Mouse (Mus musculus) lung, postnatal 14 days (tissue): Measurements from ENCODE around the gene Fam149b.

Source experiments
- DNase-seq: peaks from one replicate; pipeline ENCODE4 v3.0.0; 2021

Fam149b gene

DNA sequence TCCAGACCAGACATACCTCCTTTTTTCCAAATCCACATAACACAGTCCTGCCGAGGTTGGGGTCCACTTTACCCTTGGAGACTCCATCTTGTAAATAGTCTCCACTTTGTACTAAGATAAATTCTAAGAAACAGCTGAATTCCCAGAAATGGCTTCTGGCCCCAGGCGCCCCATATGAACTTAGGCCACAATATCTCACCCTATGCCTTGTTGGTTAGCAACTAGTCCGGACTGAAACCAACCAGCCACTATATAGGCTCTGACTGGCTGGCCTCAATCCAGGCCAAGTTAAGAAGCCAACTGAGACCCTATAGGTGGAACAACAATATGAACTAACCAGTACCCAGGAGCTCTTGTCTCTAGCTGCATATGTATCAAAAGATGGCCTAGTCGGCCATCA lies 44.4 kb downstream of the Fam149b start:
- no peak for DNase-seq

DNA sequence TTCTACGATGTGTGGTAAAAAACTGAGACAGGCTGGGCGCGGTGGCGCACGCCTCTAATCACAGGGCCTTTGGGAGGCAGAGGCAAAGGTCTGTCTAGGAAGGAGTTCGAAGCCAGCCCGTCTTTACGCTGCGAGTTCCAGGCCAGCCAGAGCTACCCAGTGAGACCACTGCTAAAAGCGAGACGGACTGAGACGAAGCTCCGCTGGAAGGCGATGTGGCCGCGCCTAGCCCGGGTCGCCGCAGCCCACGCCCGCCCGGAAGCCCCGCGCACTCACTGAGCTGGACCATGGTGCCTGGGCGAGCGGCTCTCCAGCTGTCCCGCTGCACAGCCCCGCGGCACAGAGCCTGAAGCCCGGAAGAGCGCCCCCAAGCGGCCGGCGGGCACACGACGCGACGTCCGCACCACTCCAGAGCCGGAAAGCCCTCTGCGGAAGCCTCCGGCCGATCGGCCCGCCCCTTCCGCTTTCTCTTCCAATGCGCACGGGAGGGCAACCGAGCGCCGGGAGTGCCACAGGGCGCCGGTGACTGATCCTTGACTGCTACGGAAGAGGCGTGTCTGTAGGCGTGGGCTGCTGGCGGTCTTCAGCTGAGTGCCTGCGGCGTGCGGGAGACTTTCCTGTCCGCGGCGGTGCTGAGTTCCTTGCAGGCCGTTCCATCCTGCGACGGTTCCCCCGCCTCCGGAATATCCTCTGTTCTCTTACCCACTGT lies 45.4 kb downstream of the Fam149b start, which contains the start of gene Mrps16:
Mrps16 (minus strand) TSS at position 430 of the 709 bp plus-strand sequence.
- DNase-seq, result peak; percentile 94

DNA sequence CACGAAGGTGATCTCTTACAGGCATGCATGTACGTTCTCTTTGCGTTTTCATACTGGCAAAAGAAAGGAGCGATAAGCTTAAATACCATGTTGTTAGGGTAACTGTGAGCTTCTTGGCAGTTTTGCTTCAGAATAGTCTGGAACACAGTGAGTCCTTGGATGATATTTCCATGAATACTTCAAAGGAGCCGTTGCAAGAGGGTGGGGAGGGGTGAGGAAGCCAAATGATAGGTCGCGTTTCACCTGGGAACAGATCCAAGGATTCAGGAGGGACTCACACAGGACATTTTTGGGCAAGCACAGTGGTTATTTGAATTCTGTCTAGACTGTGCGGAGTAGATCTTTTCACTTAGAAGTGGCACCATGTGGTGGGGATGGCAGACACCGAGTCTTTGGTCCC lies 49.3 kb downstream of the Fam149b start:
- no peak for DNase-seq

DNA sequence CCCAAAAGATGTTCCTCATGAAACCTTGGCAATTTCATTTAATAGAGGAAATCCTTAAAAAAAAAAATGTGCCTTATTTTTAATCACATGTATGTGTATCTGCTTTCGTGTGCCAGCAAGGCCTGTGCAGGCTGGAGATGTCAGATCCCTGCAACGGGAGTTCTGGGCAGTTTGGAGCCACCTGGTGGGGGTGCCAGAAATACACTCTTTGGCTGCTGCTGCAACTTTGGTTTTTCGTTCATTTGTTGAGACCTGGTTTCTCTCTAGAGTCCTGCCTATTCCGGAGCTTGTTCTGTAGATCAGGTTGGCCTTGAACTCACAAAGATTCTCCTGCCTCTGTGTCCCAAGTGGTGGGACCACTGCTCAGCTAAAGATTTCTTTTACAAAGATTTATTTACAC lies 50.9 kb downstream of the Fam149b start:
- peak; percentile 37 for DNase-seq

DNA sequence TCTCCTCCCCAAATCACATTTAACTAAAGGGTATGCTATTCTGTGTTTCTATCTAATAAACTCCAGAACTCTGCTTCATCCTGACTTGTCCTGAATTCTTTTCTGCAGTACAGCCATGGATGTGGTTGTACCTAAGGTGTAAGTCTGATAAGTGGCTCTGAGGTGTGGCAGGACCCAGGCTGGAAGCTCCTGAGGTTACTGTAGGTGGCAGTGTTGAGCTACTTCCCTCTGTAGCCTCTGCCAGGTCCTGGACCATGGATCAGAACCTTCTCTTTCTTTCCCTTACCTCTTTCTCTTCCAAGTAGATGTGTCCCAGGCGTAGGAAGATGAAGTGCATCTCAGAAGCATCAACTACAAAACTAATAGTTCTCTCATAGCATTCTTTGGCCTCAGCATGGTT lies 52.1 kb downstream of the Fam149b start:
- DNase-seq, result peak; percentile 46

DNA sequence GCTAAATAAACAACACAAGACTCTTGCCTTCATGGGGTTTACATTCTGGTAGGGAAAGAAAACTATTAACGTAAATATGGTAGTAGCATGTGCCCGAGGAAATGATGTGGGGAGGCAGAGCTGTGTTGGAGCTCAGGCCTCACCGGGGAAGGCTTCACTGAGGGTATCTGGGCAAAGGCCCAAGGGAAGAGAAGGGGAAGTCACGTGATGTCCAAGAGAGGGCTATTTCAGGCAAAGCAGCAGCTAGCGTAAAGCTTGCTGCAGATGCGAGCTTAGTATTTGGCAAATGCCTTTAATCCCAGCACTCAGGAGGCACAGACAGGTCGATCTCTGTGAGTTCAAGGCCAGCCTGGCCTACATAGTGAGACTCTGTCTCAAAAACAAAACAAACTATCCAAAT lies 74.3 kb downstream of the Fam149b start:
- peak; percentile 6 for DNase-seq

DNA sequence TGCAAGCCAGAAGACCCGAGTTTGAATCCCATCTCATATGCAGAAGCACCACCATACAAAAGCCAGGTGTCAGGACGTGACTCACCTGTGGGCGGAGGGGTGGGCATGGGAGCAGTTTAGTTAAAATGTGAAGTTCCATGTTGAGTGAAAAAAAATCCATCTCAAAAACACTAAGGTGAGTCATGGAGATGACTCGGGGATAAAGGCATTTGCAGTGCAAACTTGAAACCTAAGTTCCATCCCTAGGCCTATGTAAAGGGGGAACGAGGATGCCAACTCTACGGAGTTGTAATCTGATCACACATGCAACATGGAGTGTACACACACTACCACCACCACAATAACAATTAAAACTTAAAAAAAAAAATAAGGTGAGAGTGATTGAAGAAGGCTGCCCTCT lies 75.1 kb downstream of the Fam149b start:
- DNase-seq, result no peak

DNA sequence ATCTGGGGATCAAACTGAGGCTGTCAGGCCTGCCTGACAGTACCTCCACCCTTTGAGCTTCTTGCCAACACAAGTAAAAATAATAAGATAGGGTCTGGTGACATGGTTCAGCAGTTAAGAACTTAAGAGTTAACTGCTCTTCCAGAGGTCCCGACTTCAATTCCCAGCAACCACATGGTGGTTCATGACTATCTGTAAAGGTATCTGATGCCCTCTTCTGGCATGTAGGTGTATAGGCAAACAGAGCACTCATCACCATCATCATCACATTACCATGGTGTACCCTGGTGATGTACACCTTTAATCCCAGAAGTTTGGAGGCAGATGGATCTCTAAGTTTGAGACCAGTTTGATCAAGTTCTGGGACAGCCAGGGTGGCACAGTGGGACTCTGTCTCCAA lies 80.6 kb downstream of the Fam149b start:
- DNase-seq, result no peak

DNA sequence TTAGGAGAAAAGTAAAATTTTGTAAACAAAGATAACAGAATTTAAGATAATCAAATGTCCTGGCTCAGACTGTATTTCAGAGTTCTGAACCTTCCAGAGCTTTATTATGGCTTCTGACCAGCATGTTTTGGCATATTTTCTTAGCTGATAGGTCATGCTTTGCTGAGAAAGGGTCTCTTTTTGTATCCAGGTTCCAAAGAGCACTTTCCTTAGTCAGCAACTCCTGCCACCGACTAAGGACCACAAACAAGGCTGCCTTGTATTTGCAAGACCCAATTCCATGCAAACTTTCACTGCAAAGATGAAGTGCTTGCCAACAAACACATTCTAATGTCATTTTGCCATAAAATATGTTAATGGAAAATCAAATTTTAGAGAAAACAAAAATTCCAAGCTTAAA lies 81.9 kb downstream of the Fam149b start:
- no peak for DNase-seq

DNA sequence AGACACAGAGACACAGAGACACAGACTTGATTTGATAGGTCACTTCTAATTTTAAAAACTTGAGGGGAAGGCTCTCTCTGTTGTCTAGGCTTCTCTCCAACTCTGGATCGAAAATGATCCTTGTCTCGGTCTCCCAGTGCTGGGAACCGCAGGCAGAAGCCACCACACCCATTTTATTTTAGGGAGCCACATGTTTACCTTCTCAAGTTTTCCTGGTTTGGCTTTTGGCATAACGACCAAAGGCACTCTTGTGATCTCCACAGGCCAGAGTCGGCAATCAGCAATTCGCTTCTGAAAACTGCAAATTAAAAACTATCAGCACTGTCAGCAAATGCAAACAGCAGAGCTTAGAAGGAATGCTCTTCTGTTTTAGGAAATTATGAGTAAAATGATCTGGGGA lies 83.8 kb downstream of the Fam149b start:
- DNase-seq, result no peak

DNA sequence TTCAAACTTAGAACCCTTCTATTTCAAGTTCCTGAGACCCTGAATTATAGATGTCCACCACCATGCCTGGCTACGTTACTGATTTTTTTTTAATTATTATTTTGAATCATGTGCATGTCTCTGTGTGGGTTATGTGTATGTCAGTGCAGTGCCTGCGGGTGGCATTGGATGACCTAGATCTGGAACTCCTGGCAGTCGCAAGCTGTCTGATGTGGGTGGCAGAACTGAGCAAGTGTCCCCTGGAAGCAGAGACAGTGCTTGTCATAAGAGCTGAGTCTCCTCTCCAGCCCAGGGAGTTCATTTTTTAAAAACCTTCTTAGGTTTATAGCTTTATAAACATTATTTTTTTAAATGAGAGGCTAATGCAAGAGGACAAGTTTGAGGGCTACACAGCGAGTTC lies 84.5 kb downstream of the Fam149b start:
- no peak for DNase-seq
